8 mouse cellular contexts compared by ENCODE assay signal in genomic region chr8:71950482-71951221, GRCm38 (mm10). TPM values are rescaled to one million over a fixed set of nuclear protein-coding genes. Genes with fewer than 3 reads are reported as not detected.
DNase-seq lines count a peak whose midpoint lies in the region; ATAC-seq lines count a peak whose summit lies in the region.

Gene Zfp961 (plus strand): TSS chr8:71951038.

- peak within 1 kb of the TSS; percentile 71 for H3K4me2 ChIP-seq in hindbrain, embryonic 11.5 days (replicated peaks; ENCODE audit: low read depth, low read length)

- 5% methylated on average over 34 of the region's 34 CpGs for WGBS in hindbrain, embryonic 11.5 days

- H3K27me3 ChIP-seq in hindbrain, embryonic 11.5 days (ENCODE audit: control insufficient read depth, insufficient read depth, low read length): no peaks in the 10 kb centered on the region

- no peaks in the 10 kb centered on the region for H3K36me3 ChIP-seq in hindbrain, embryonic 11.5 days (ENCODE audit: control insufficient read depth, insufficient read depth, low read length)

- H3K4me3 ChIP-seq in hindbrain, embryonic 11.5 days (ENCODE audit: low read depth, low read length): peak within 1 kb of the TSS; percentile 73

- DNase-seq in Muller cell, postnatal 12 days (ENCODE audit: inconsistent ontology term): peak; percentile 97
- DNase-seq in cerebellum, adult 9-11 months: peak; percentile 98
- DNase-seq in frontal cortex, adult 2 months (ENCODE audit: extremely low spot score in 1 of 2, low spot score in 1 of 2): peak; percentile 96 to 99
- peak; percentile 97 for DNase-seq in hindbrain, embryonic 11.5 days (ENCODE audit: low spot score)
- DNase-seq in layer of hippocampus, postnatal 10 days (ENCODE audit: low spot score in 2 of 2): peak; percentile 99
- DNase-seq in lung, postnatal 10 days: peak; percentile 99
- peak; percentile 96 for DNase-seq in ovary, postnatal 36 days (ENCODE audit: low spot score)
- peak; percentile 99 for DNase-seq in thymus, postnatal 25 days

- no peaks in the 10 kb centered on the region; the same call in 1 of the 2 replicates for H3K9me3 ChIP-seq in hindbrain, embryonic 11.5 days (ENCODE audit: control insufficient read depth, low read length)

- peak within 1 kb of the TSS; percentile 80 for H3K27ac ChIP-seq in hindbrain, embryonic 11.5 days (ENCODE audit: low read depth, low read length)

- ATAC-seq in hindbrain, embryonic 11.5 days (ENCODE audit: low FRiP score): peak; percentile 100

- peak within 1 kb of the TSS; percentile 84 for H3K9ac ChIP-seq in hindbrain, embryonic 11.5 days (ENCODE audit: low read depth, low read length)

- H3K4me1 ChIP-seq in hindbrain, embryonic 11.5 days (replicated peaks; ENCODE audit: control insufficient read depth, insufficient read depth, low read length): no peaks in the 10 kb centered on the region

RNA-seq across cellular contexts. Expression of gene Zfp961, which starts in this region (rescaled TPM):
- 18.0 and 18.2 TPM in 2 replicates for polyA plus RNA-seq in frontal cortex, adult 2 months (2012; rRNA removed)
- 21.4 and 27.0 TPM in 2 replicates for polyA plus RNA-seq in hindbrain, embryonic 11.5 days (2014; fragmentation: Nextera tagmentation; extraction: Ambion mirVana)
- total RNA-seq in layer of hippocampus, postnatal 10 days (2021): 10 to 100 TPM; 16.1 to 17.7 TPM

Comparison
In these comparisons a context has a peak if more than half of its experiments do, and no peak if none do; other contexts are left out.
1. Peak in every context shown above with its lines: DNase-seq, ATAC-seq, H3K4me3 ChIP-seq and H3K27ac ChIP-seq.